Mouse (Mus musculus) kidney, embryonic 14.5 days (tissue): ENCODE results near the gene Terf2ip. TPM values are rescaled to one million over a fixed set of nuclear protein-coding genes. Genes with fewer than 3 reads are reported as not detected.

Experiments used
- ATAC-seq: fragments of 200-750 bp; cut with Nextera tagmentation; 2 replicates; pipeline ENCODE4 v1.8.0; 2017; ENCODE audit warnings: moderate number of reproducible peaks, mild to moderate bottlenecking, moderate TSS enrichment, moderate library complexity; ENCODE audit not compliant: low FRiP score, low TSS enrichment
- H3K27ac ChIP-seq: fragments of 300-500 bp; sonication (generic); 2 replicates; pipeline ENCODE4 v1.5.1; 2014; ENCODE audit warnings: low read depth, mild to moderate bottlenecking, low read length, moderate library complexity, mixed read lengths
- H3K27me3 ChIP-seq: fragments of 300-500 bp; sonication (generic); 2 replicates; pipeline ENCODE4 v1.6.1; 2014; ENCODE audit warnings: mild to moderate bottlenecking, low read length; ENCODE audit not compliant: control insufficient read depth, insufficient read depth
- H3K36me3 ChIP-seq: fragments of 300-500 bp; sonication (generic); 2 replicates; pipeline ENCODE4 v1.6.1; 2014; ENCODE audit warnings: low read length, mixed read lengths; ENCODE audit not compliant: control insufficient read depth, insufficient read depth
- H3K4me1 ChIP-seq: fragments of 300-500 bp; sonication (generic); 2 replicates; pipeline ENCODE4 v1.6.1; 2014; ENCODE audit warnings: low read length, mixed read lengths; ENCODE audit not compliant: control insufficient read depth, insufficient read depth
- H3K4me2 ChIP-seq: fragments of 300-500 bp; sonication (generic); replicated peaks from 2 replicates; pipeline ENCODE4 v1.6.1; 2014; ENCODE audit warnings: low read depth, mild to moderate bottlenecking, low read length
- H3K4me3 ChIP-seq: fragments of 300-500 bp; sonication (generic); 2 replicates; pipeline ENCODE4 v1.5.1; 2014; ENCODE audit warnings: mild to moderate bottlenecking, low read length
- H3K9ac ChIP-seq: fragments of 300-500 bp; sonication (generic); 2 replicates; pipeline ENCODE4 v1.6.1; 2014; ENCODE audit warnings: low read depth, mild to moderate bottlenecking, low read length, moderate library complexity
- H3K9me3 ChIP-seq: fragments of 300-500 bp; sonication (generic); 2 replicates; pipeline ENCODE4 v1.6.1; 2016; ENCODE audit warnings: low read length; ENCODE audit not compliant: control insufficient read depth
- WGBS: fragments of 180-500 bp; shearing (Covaris S2); extraction: QIAGEN DNeasy Blood & Tissue Kit; methylation state at CpG from one replicate; pipeline ENCODE4 v1.1.7; 2014; 5-methylcytosine and 5-hydroxymethylcytosine counted together
- polyA plus RNA-seq: library from polyadenylated mRNA; unstranded; fragments of >200 nt; fragmentation: Nextera tagmentation; extraction: Ambion mirVana; gene quantifications from 2 replicates; pipeline ENCODE4 v1.2.1, GENCODE M21; 2014

The Terf2ip gene
- polyA plus RNA-seq, 1 experiment from 2014 or later: 27.6 TPM

GRCm38 (mm10) chr8:112054456-112054855, 43.3 kb downstream of the Terf2ip start:
- H3K9ac ChIP-seq: no peak overlapping the region
- no peaks in the 10 kb centered on the region for H3K36me3 ChIP-seq
- no peaks in the 10 kb centered on the region for H3K9me3 ChIP-seq
- no peak overlapping the region for H3K4me3 ChIP-seq
- H3K4me1 ChIP-seq: no peaks in the 10 kb centered on the region
- no peak for ATAC-seq
- no peaks in the 10 kb centered on the region for H3K27me3 ChIP-seq
- H3K27ac ChIP-seq: no peak overlapping the region
- no peak overlapping the region for H3K4me2 ChIP-seq

GRCm38 (mm10) chr8:112061372-112061771, 50.2 kb downstream of the Terf2ip start:
- Histone ChIP-seq H3K36me3 (no peaks in the 10 kb centered on the region), H3K4me2 (no peak overlapping the region), H3K9ac (no peak overlapping the region), H3K4me3 (no peak overlapping the region), H3K27me3 (no peaks in the 10 kb centered on the region), H3K9me3 (no peaks in the 10 kb centered on the region), H3K4me1 (no peaks in the 10 kb centered on the region), H3K27ac (no peak overlapping the region)
- no peak for ATAC-seq
- 42% methylated on average over 4 of the region's 4 CpGs for WGBS

Other genes with a start within 250 kb of the Terf2ip start
- gene Cfdp1, start 157.1 kb upstream of the Terf2ip start, polyA plus RNA-seq: 221 and 289 TPM in 2 replicates
- 10.6 and 11.7 TPM in 2 replicates for gene Tmem170, start 134.6 kb upstream of the Terf2ip start, polyA plus RNA-seq
- 0.97 and 1.1 TPM in 2 replicates for gene Chst5, start 101.0 kb upstream of the Terf2ip start, polyA plus RNA-seq
- 11.6 and 18.7 TPM in 2 replicates for gene Tmem231, start 77.5 kb upstream of the Terf2ip start, polyA plus RNA-seq
- gene Gabarapl2, start 70.7 kb upstream of the Terf2ip start, polyA plus RNA-seq: 170 and 205 TPM in 2 replicates
- 8.6 and 10.8 TPM in 2 replicates for gene Adat1, start 19.1 kb upstream of the Terf2ip start, polyA plus RNA-seq
- 186 and 260 TPM in 2 replicates for gene Kars, start 75 bp upstream of the Terf2ip start, polyA plus RNA-seq
- 0.83 and 1.2 TPM in 2 replicates for gene Gm6793, start 3.6 kb downstream of the Terf2ip start, polyA plus RNA-seq